Mouse (Mus musculus): ENCODE results near the gene Usp40. TPM values are rescaled to one million over a fixed set of nuclear protein-coding genes. Genes with fewer than 3 reads are reported as not detected.

Usp40 gene
- polyA plus RNA-seq, 1 experiment, result 10.1 TPM

DNA sequence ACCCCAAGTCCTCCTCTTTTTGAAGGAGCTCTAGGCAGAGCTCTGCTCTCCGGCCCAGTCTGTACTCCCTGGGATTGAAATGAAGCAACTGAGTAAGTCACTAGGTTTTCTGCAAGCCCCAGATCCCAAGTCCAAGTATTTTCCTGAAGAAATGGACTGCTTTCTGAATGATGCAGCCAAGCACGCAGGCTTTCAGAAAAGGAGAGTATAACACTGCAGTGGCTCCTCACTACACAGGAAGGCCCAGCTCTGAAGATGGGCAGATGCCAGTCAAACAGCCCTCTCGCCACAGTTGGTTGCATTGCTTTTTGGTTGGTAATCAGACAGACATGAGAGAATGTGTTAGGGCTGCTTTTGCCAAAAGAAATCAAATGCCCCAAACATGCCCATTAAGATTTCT lies 56.7 kb downstream of the Usp40 start:
- Histone ChIP-seq H3K4me3 (ENCODE audit: insufficient read depth, low read depth, low read length) (no peak overlapping the region), H3K27me3 (replicated peaks; ENCODE audit: control insufficient read depth, insufficient read depth, low read length) (no peaks in the 10 kb centered on the region), H3K4me1 (ENCODE audit: control insufficient read depth, insufficient read depth, low read length) (no peaks in the 10 kb centered on the region), H3K27ac (ENCODE audit: insufficient read depth, low read depth, low read length) (no peak overlapping the region), H3K36me3 (ENCODE audit: control insufficient read depth, insufficient read depth, low read length) (peaks cover 8% of the 10 kb centered on the region; the same call in 1 of the 2 replicates)
- no peak for TF ChIP-seq POLR2A (IDR thresholded peaks at IDR 0.05; ENCODE audit: low read depth, low read length)
- no peak for TF ChIP-seq CTCF (conservative IDR thresholded peaks at IDR 0.05; ENCODE audit: insufficient read depth, insufficient read length, low read depth, low read length)
- 95% methylated on average over 3 of the region's 3 CpGs for WGBS
- DNase-seq, result no peak

DNA sequence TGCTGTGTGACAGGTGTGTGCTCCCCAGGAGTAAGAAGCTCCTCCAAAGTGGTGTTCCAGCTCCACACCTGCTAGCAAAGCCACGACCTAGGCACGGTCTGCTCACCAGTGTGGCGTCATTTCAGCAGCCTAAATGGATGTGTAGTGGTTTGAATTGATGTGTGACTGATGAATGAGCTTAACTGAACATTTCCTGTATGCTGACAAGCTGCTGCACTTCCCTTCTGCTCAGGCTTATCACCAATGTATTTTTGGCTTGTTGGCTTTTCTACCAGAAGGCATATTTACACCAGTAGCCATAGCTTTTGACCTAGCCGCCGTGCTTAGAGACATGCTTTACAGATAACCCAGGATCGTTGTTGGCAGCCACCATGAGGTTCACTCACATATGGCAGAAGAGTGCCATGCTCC lies 60.7 kb downstream of the Usp40 start:
- 80% methylated on average over 6 of the region's 6 CpGs for WGBS
- H3K36me3 ChIP-seq (ENCODE audit: control insufficient read depth, insufficient read depth, low read length), result peaks cover 4% of the 10 kb centered on the region; the same call in 1 of the 2 replicates

DNA sequence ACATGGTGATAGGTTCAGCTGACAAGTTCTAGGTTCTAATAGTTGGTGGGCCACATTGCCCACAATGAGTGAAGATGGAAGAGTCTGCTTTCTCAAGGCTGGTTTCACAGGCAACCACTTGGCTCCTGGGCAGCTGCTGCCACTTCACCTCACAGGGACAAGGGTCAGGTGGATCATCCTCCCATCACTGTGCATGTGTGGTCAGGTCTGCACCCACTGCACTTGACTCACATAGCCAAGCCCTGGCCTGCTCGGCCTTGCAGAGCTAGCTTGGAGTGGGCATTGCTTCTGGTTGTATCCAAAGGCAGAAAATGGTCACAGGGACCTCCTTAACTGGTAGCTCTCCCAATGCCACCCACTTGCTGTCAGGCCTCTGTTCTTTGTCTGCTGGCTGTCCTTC lies 66.6 kb downstream of the Usp40 start:
- WGBS, result 75% methylated on average over 1 of the region's 1 CpGs

More for the DNA sequence above, 60.7 kb downstream of the Usp40 start:
- Histone ChIP-seq H3K27me3 (replicated peaks; ENCODE audit: control insufficient read depth, insufficient read depth, low read length) (no peaks in the 10 kb centered on the region), H3K4me3 (ENCODE audit: insufficient read depth, low read depth, low read length) (no peak overlapping the region), H3K27ac (ENCODE audit: insufficient read depth, low read depth, low read length) (no peak overlapping the region), H3K4me1 (ENCODE audit: control insufficient read depth, insufficient read depth, low read length) (no peaks in the 10 kb centered on the region; the same call in 1 of the 2 replicates)
- TF ChIP-seq POLR2A (IDR thresholded peaks at IDR 0.05; ENCODE audit: low read depth, low read length), result no peak
- no peak for TF ChIP-seq CTCF (conservative IDR thresholded peaks at IDR 0.05; ENCODE audit: insufficient read depth, insufficient read length, low read depth, low read length)
- DNase-seq, result no peak

DNA sequence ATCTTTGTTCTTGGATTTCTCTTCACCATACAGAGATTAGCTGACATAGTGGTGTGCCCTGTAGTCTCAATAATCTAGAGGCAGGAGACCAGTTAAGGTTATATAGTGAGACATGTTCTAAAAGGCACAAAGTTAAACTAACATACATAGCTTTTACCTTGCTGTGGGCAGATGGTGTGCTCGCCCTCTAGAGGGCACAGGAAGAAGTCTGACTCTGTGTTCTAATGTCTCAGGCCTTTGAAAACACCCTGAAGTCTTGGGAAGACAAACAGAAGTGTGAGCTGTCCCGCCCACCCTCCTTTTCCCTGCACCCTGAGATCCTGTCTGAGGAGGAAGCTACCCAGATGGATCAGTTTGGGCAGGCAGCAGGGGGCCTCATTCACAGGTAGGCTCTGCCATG lies 71.8 kb downstream of the Usp40 start:
- Histone ChIP-seq H3K4me1 (ENCODE audit: control insufficient read depth, insufficient read depth, low read length) (no peaks in the 10 kb centered on the region), H3K4me3 (ENCODE audit: insufficient read depth, low read depth, low read length) (no peak overlapping the region), H3K27ac (ENCODE audit: insufficient read depth, low read depth, low read length) (no peak overlapping the region), H3K27me3 (replicated peaks; ENCODE audit: control insufficient read depth, insufficient read depth, low read length) (no peaks in the 10 kb centered on the region), H3K36me3 (ENCODE audit: control insufficient read depth, insufficient read depth, low read length) (peaks cover 3% of the 10 kb centered on the region)
- WGBS, result 47% methylated on average over 2 of the region's 2 CpGs
- peak; percentile 68 for TF ChIP-seq CTCF (conservative IDR thresholded peaks at IDR 0.05; ENCODE audit: insufficient read depth, insufficient read length, low read depth, low read length)
- TF ChIP-seq POLR2A (IDR thresholded peaks at IDR 0.05; ENCODE audit: low read depth, low read length), result no peak
- no peak for DNase-seq

More for the DNA sequence above, 66.6 kb downstream of the Usp40 start:
- Histone ChIP-seq H3K27ac (ENCODE audit: insufficient read depth, low read depth, low read length) (no peak overlapping the region), H3K27me3 (replicated peaks; ENCODE audit: control insufficient read depth, insufficient read depth, low read length) (no peaks in the 10 kb centered on the region), H3K4me3 (ENCODE audit: insufficient read depth, low read depth, low read length) (no peak overlapping the region), H3K4me1 (ENCODE audit: control insufficient read depth, insufficient read depth, low read length) (no peaks in the 10 kb centered on the region; the same call in 1 of the 2 replicates), H3K36me3 (ENCODE audit: control insufficient read depth, insufficient read depth, low read length) (no peaks in the 10 kb centered on the region; the same call in 1 of the 2 replicates)
- DNase-seq, result no peak
- TF ChIP-seq POLR2A (IDR thresholded peaks at IDR 0.05; ENCODE audit: low read depth, low read length), result no peak
- TF ChIP-seq CTCF (conservative IDR thresholded peaks at IDR 0.05; ENCODE audit: insufficient read depth, insufficient read length, low read depth, low read length), result no peak

- Histone ChIP-seq H3K36me3 (ENCODE audit: control insufficient read depth, insufficient read depth, low read length) (peaks cover 3% of the 10 kb centered on the region), H3K27ac (ENCODE audit: insufficient read depth, low read depth, low read length) (no peak overlapping the region), H3K27me3 (replicated peaks; ENCODE audit: control insufficient read depth, insufficient read depth, low read length) (no peaks in the 10 kb centered on the region), H3K4me3 (ENCODE audit: insufficient read depth, low read depth, low read length) (no peak overlapping the region), H3K4me1 (ENCODE audit: control insufficient read depth, insufficient read depth, low read length) (no peaks in the 10 kb centered on the region)
- TF ChIP-seq CTCF (conservative IDR thresholded peaks at IDR 0.05; ENCODE audit: insufficient read depth, insufficient read length, low read depth, low read length) (no peak), POLR2A (IDR thresholded peaks at IDR 0.05; ENCODE audit: low read depth, low read length) (no peak)
- WGBS, result 92% methylated on average over 7 of the region's 7 CpGs
- no peak for DNase-seq
These were observed 72.3 kb downstream of the Usp40 start for GRCm38 (mm10) chr1:87936075-87936474.

GRCm38 (mm10) chr1:87935546-87935945 lies 72.8 kb downstream of the Usp40 start:
- H3K36me3 ChIP-seq (ENCODE audit: control insufficient read depth, insufficient read depth, low read length), result peaks cover 3% of the 10 kb centered on the region
- H3K4me3 ChIP-seq (ENCODE audit: insufficient read depth, low read depth, low read length), result no peak overlapping the region
- no peaks in the 10 kb centered on the region for H3K27me3 ChIP-seq (replicated peaks; ENCODE audit: control insufficient read depth, insufficient read depth, low read length)
- no peak overlapping the region for H3K27ac ChIP-seq (ENCODE audit: insufficient read depth, low read depth, low read length)
- no peaks in the 10 kb centered on the region for H3K4me1 ChIP-seq (ENCODE audit: control insufficient read depth, insufficient read depth, low read length)
- TF ChIP-seq CTCF (conservative IDR thresholded peaks at IDR 0.05; ENCODE audit: insufficient read depth, insufficient read length, low read depth, low read length), result no peak
- TF ChIP-seq POLR2A (IDR thresholded peaks at IDR 0.05; ENCODE audit: low read depth, low read length), result no peak
- 73% methylated on average over 2 of the region's 2 CpGs for whole genome bisulfite sequencing
- no peak for DNase-seq

- peaks cover 3% of the 10 kb centered on the region for H3K36me3 ChIP-seq (ENCODE audit: control insufficient read depth, insufficient read depth, low read length)
- no peak overlapping the region for H3K4me3 ChIP-seq (ENCODE audit: insufficient read depth, low read depth, low read length)
- TF ChIP-seq POLR2A (IDR thresholded peaks at IDR 0.05; ENCODE audit: low read depth, low read length) (no peak), CTCF (conservative IDR thresholded peaks at IDR 0.05; ENCODE audit: insufficient read depth, insufficient read length, low read depth, low read length) (no peak)
- 83% methylated on average over 9 of the region's 9 CpGs for WGBS
- H3K27ac ChIP-seq (ENCODE audit: insufficient read depth, low read depth, low read length), result no peak overlapping the region
- DNase-seq, result no peak
- no peaks in the 10 kb centered on the region for H3K4me1 ChIP-seq (ENCODE audit: control insufficient read depth, insufficient read depth, low read length)
- H3K27me3 ChIP-seq (replicated peaks; ENCODE audit: control insufficient read depth, insufficient read depth, low read length), result no peaks in the 10 kb centered on the region
These were observed 73.3 kb downstream of the Usp40 start for GRCm38 (mm10) chr1:87935095-87935494.

Measured in kidney, adult 2 months (tissue).